Mouse (Mus musculus) testis, adult 2 months (tissue): ENCODE measurements around the gene Gm28042. TPM values are rescaled to one million over a fixed set of nuclear protein-coding genes. Genes with fewer than 3 reads are reported as not detected.

ENCODE experiments used
- H3K27ac ChIP-seq: fragments of 200-500 bp; 2 replicates; pipeline ENCODE4 v1.5.1; 2012; ENCODE audit warnings: low read depth, low read length; ENCODE audit not compliant: control insufficient read depth, insufficient read depth
- H3K27me3 ChIP-seq: fragments of 200-500 bp; 2 replicates; pipeline ENCODE4 v1.6.1; 2012; ENCODE audit warnings: mild to moderate bottlenecking, low read length, moderate library complexity; ENCODE audit not compliant: control insufficient read depth, insufficient read depth
- H3K36me3 ChIP-seq: fragments of 200-500 bp; 2 replicates; pipeline ENCODE4 v1.6.1; 2012; ENCODE audit warnings: mild to moderate bottlenecking, low read length; ENCODE audit not compliant: control insufficient read depth, insufficient read depth
- H3K4me1 ChIP-seq: fragments of 200-500 bp; 2 replicates; pipeline ENCODE4 v1.6.1; 2012; ENCODE audit warnings: low read length; ENCODE audit not compliant: control insufficient read depth, insufficient read depth
- H3K4me3 ChIP-seq: fragments of 200-500 bp; 2 replicates; pipeline ENCODE4 v1.5.1; 2012; ENCODE audit warnings: low read depth, mild to moderate bottlenecking, low read length, moderate library complexity, mixed read lengths; ENCODE audit not compliant: control insufficient read depth
- CTCF ChIP-seq: fragments of 200-500 bp; IDR thresholded peaks from 2 replicates; pipeline ENCODE4 v1.5.1; 2012; ENCODE audit warnings: low read depth, mild to moderate bottlenecking, inconsistent platforms, low read length, moderate library complexity; ENCODE audit not compliant: control insufficient read depth, insufficient read depth, insufficient replicate concordance
- POLR2A ChIP-seq: fragments of 200-500 bp; IDR thresholded peaks from 2 replicates; pipeline ENCODE4 v1.6.1; 2012; ENCODE audit warnings: low read depth, mild to moderate bottlenecking, inconsistent platforms, low read length, moderate library complexity; ENCODE audit not compliant: control insufficient read depth
- polyA plus RNA-seq: library from polyadenylated mRNA; depleted of rRNA; stranded (reverse); fragments of >200 nt; gene quantifications from 2 replicates; pipeline ENCODE4 v1.2.3, GENCODE M21; 2012

The Gm28042 gene
- polyA plus RNA-seq, 1 experiment, result 3.1 TPM

DNA sequence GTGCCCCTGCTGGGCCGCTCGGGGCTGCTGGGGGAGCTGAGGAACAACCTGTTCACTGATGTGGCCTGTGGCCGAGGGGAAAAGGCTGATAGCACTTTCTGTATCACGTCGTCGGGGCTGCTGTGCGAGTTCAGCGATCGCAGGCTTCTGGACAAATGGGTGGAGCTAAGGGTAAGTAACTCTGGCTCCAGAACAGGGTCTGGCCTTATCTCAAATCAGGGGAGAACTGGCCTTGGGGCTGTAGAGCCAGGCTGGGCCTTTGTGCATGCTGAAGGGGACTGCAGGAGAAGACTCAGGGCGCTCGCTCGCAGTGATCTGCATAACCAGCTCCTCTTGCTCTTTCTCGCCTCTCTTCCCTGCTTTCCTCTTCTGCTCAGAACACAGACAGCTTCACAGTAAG, 14.4 kb upstream of the Gm28042 start:
- H3K27me3 ChIP-seq, result no peaks in the 10 kb centered on the region

DNA sequence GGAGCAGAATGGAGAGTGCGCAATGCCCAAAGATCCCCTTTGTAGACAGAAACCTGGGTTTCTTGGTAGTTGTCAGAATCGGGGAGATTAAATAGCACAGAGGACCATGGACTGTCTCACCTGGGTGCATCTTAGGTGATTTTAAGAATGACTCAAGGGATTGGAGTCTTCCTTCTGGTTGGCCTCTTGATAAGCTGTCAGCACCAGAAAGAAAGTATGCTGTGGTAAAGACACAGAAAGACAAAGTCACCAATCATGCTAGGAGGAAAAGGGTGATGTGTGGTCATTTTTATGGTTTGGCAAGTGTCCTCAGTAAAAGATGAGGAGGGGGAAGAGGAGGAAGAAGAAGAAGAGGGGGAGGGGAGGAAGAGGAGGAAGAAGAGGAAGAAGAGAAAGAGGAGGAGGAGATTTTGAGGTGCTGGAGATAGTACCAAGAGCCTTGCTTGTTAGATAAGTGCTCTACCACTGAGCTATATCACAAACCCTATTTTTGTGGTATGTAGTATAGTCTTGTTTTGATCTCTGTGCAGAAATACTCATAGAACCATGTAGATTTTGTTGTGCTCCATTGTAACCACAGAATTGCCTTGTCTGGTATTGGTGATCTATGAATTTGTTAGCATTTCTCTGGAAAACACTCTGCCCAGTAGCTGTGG, 13.3 kb upstream of the Gm28042 start:
- Histone ChIP-seq H3K4me3 (no peak overlapping the region), H3K4me1 (no peaks in the 10 kb centered on the region; the same call in 1 of the 2 replicates), H3K27me3 (no peaks in the 10 kb centered on the region), H3K36me3 (peaks cover 6% of the 10 kb centered on the region), H3K27ac (no peak overlapping the region)
- TF ChIP-seq CTCF, result no peak
- TF ChIP-seq POLR2A, result no peak

More for the DNA sequence above, 14.4 kb upstream of the Gm28042 start:
- Histone ChIP-seq H3K27ac (peak overlapping the region; percentile 4; the same call in 1 of the 2 replicates), H3K4me1 (no peaks in the 10 kb centered on the region; the same call in 1 of the 2 replicates), H3K36me3 (peaks cover 6% of the 10 kb centered on the region), H3K4me3 (no peak overlapping the region)
- no peak for TF ChIP-seq CTCF

DNA sequence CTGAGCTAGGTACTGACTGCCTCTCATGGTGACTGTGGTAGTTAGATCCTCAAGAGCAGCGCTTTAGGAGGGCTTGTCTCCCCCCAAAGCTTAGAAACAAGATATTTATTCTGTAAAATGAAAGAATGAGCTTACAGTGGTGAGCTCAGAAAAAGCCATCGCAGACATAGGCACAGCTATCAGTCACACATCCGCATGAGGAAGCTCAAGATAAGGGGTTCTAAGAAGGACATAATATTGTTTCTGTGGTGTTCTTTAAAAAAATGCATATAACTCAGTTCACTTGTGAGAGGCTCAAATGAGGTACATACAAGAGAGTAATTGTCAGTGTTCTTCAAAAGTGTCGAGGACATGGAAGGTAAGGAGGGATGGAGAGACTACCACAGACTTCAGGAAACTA, 11.4 kb upstream of the Gm28042 start:
- Histone ChIP-seq H3K4me3 (no peak overlapping the region), H3K4me1 (no peaks in the 10 kb centered on the region; the same call in 1 of the 2 replicates), H3K36me3 (peaks cover 6% of the 10 kb centered on the region), H3K27ac (no peak overlapping the region), H3K27me3 (no peaks in the 10 kb centered on the region)
- TF ChIP-seq POLR2A (no peak), CTCF (no peak)

DNA sequence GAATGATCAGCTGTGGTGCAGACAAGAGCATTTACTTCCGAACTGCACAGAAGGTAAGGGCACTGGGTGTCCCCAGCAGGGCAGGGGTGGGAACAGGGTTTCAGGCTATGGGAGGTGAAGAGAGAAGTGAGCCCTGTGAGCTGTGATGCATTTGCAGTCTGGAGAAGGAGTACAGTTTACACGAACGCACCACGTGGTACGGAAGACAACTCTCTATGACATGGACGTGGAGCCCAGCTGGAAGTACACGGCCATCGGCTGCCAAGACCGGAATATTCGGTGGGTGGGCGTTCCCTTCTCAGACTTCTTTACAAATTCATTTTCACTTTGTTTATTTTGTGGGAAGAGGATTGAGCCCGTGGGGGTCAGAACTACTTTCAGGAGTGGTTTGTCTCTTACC, 9.7 kb upstream of the Gm28042 start:
- no peaks in the 10 kb centered on the region for H3K4me1 ChIP-seq
- H3K27ac ChIP-seq, result no peak overlapping the region
- no peak for TF ChIP-seq CTCF
- TF ChIP-seq POLR2A, result no peak
- peaks cover 3% of the 10 kb centered on the region for H3K36me3 ChIP-seq
- no peaks in the 10 kb centered on the region for H3K27me3 ChIP-seq
- no peak overlapping the region for H3K4me3 ChIP-seq

DNA sequence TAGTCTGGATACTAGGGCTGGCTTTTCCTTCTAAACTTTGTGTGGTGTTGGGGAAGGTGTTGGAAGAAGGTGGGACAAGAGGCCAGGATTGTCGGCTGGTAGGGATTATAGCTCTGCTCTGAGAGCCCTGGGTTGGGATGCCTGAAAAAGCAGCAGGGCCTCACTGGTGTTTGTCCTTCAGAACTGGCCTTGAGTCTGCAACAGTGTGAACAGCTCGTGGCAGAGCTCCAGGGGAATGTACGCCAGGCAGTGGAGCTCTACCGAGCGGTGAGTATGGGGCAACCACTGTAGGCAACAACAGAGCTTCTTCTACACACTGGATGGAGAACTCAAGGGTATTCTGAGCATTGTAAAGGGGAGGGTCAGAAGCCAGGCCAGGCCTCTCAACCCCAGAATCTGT, 3.0 kb upstream of the Gm28042 start:
- no peak overlapping the region for H3K4me3 ChIP-seq
- H3K27me3 ChIP-seq, result no peaks in the 10 kb centered on the region
- H3K36me3 ChIP-seq, result no peaks in the 10 kb centered on the region; the same call in 1 of the 2 replicates
- peaks cover 17% of the 10 kb centered on the region for H3K4me1 ChIP-seq
- H3K27ac ChIP-seq, result peak overlapping the region; percentile 74
- TF ChIP-seq CTCF, result no peak
- TF ChIP-seq POLR2A, result no peak

DNA sequence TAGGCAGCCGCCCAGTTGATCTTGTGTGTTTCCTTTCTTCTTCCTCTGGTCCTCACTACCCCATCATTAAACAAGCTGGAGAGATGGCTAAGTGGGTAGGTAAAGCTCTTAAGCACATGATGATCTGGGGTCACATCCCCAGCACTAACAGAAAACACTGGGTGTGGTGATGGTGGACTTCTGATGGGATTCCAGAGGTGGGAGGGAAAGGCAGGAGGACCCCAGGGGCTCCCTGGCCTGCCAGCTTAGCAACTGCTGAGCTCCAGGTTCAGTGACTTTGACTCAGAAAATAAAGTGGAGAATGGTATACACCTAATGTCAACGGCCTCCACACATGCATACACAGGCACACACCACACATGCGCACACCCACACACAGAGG, 648 bp downstream of the Gm28042 start:
- Histone ChIP-seq H3K4me1 (peaks cover 17% of the 10 kb centered on the region), H3K27ac (peak overlapping the region; percentile 94), H3K27me3 (no peaks in the 10 kb centered on the region), H3K4me3 (peak overlapping the region; percentile 96), H3K36me3 (no peaks in the 10 kb centered on the region; the same call in 1 of the 2 replicates)
- TF ChIP-seq CTCF (no peak), POLR2A (no peak)

DNA sequence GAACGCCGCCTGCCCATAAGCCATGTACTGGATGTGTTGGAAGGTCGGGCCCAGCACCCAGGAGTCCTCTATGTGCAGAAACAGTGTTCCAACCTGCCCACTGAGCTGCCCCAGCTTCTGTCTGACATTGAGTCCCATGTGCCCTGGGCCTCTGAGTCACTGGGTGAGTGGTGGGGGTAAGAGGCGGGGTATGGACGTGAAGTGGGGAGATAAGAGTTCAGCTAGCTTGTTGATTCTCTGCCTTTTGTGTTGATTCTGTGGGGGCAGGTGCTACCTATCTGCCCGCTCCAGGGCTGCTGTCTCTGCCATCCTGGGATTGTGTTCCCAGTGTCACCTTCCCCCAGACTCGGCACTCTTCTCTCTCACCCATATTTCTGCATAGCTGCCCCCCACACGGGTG, 3.1 kb downstream of the Gm28042 start:
- no peak overlapping the region for H3K4me3 ChIP-seq
- H3K27ac ChIP-seq, result no peak overlapping the region
- H3K4me1 ChIP-seq, result peaks cover 11% of the 10 kb centered on the region
- no peaks in the 10 kb centered on the region for H3K27me3 ChIP-seq
- no peaks in the 10 kb centered on the region; the same call in 1 of the 2 replicates for H3K36me3 ChIP-seq
- TF ChIP-seq POLR2A (no peak), CTCF (no peak)

DNA sequence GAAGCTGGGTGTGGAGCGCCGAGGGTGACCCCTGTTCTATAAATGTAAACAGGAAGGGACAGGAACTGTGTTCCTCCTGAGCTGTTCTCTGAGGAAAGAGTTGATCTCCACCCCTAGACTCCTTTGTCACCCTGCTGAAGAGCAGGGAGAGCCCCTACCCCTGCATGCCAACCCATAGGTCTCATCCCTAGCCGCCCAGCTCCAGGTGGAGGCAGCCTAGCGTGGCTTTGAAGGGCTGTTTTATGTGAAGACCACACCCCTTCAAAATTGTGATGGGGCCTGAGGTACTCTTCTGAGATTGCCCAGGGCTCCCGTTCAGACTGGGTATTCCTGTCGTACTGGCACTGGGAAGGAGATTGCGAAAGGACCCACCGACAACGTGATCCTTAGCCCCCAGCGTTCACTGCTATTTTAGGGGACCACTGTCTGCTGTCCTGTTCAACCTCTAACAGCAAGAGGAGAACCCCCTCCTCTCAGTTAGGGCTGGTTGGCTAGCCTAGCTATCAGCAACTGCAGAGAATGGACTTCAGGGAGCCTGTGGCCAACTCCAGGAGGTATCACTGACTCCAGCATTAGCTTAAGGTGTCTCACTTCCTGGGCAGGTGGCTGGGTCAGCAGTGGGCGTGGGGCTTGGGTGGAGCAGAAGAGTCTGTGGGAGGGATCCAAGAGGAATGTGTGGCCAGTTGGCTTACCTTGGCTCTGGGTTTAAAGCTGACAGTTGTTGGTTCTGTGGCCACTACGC, 5.6 kb downstream of the Gm28042 start, which contains the start of gene Pla2g4b:
Gene Pla2g4b, plus strand, starts transcription at position 692 of the 742 bp plus-strand sequence.
- H3K27me3 ChIP-seq, result no peaks in the 10 kb centered on the region
- H3K27ac ChIP-seq, result no peak within 1 kb of the TSS
- H3K36me3 ChIP-seq, result no peaks in the 10 kb centered on the region; the same call in 1 of the 2 replicates
- TF ChIP-seq CTCF (no peak), POLR2A (no peak)
- peaks cover 4% of the 10 kb centered on the region for H3K4me1 ChIP-seq
- H3K4me3 ChIP-seq, result no peak within 1 kb of the TSS
